Mouse (Mus musculus): ENCODE measurements around the gene Prkrip1.

DNA sequence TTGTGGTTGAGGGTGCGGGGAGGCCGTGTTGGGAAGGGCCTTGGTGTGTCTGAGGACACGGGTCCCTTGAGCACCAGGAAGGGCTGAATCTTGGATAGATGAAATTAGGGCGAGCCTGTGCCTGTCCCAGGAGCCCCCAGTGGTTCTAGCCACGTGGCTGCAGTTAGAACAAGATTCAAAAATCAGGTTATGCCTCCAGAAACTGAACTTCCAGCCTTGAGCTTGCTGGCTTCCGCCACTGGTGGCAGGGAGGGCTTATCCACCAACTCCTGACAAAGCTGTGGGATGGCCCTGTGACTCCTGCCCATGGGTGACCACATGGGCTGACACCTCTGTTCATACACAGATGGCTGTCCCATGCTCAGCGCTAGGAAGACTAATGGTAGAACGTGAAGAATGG lies 51.1 kb downstream of the Prkrip1 start:
- TF ChIP-seq ZC3H11A (IDR thresholded peaks at IDR 0.05; ENCODE audit: borderline replicate concordance, low read depth, low read length) (no peak), HCFC1 (IDR thresholded peaks at IDR 0.05; ENCODE audit: borderline replicate concordance, insufficient read depth, low read length) (no peak), CHD2 (IDR thresholded peaks at IDR 0.05; ENCODE audit: low read depth, low read length) (no peak), MAFK (IDR thresholded peaks at IDR 0.05; ENCODE audit: insufficient read depth, low read depth, low read length) (no peak)
